Mouse (Mus musculus) ES-E14 (cell line): ENCODE results near the gene Macrod2. TPM values are rescaled to one million over a fixed set of nuclear protein-coding genes. Genes with fewer than 3 reads are reported as not detected.

ENCODE experiments used
- DNase-seq: peaks from one replicate; pipeline ENCODE4 v3.0.0-alpha.2; 2013; ENCODE audit warnings: low read depth, low spot score
- H3K27ac ChIP-seq: 2 replicates; pipeline ENCODE4 v1.5.1; 2012; ENCODE audit warnings: low read depth, mild to moderate bottlenecking, low read length, moderate library complexity, mixed read lengths; ENCODE audit not compliant: poor library complexity, insufficient read depth, severe bottlenecking
- H3K36me3 ChIP-seq: 2 replicates; pipeline ENCODE4 v1.6.1; 2012; ENCODE audit warnings: mild to moderate bottlenecking, low read length, moderate library complexity, mixed read lengths; ENCODE audit not compliant: control insufficient read depth, poor library complexity, insufficient read depth, severe bottlenecking
- H3K4me1 ChIP-seq, 2 experiments: fragments of 150-350 bp in 1 of 2; sonication (generic) in 1 of 2; 2 replicates each; pipeline ENCODE4 v1.6.1; 2012; ENCODE audit warnings: low read length in 2 of 2, mild to moderate bottlenecking in 1 of 2, mixed read lengths in 1 of 2; ENCODE audit not compliant: control insufficient read depth in 2 of 2, insufficient read depth in 2 of 2, poor library complexity in 1 of 2
- H3K4me3 ChIP-seq, 2 experiments: fragments of 150-350 bp in 1 of 2; sonication (generic) in 1 of 2; 2 replicates each; pipeline ENCODE4 v1.5.1; 2012; ENCODE audit warnings: low read length in 2 of 2, low read depth in 1 of 2, mild to moderate bottlenecking in 1 of 2, mixed read lengths in 1 of 2; ENCODE audit not compliant: insufficient read depth in 1 of 2, poor library complexity in 1 of 2, severe bottlenecking in 1 of 2
- H3K9ac ChIP-seq: 2 replicates; pipeline ENCODE4 v1.6.1; 2012; ENCODE audit warnings: low read depth, mild to moderate bottlenecking, low read length, mixed read lengths; ENCODE audit not compliant: poor library complexity, insufficient read depth, severe bottlenecking
- H3K9me3 ChIP-seq: fragments of 150-350 bp; sonication (generic); 2 replicates; pipeline ENCODE4 v1.6.1; 2012; ENCODE audit warnings: low read depth, mild to moderate bottlenecking, low read length; ENCODE audit not compliant: control insufficient read depth, insufficient read depth
- CHD2 ChIP-seq: IDR thresholded peaks from 2 replicates; pipeline ENCODE4 v1.6.1; 2014; ENCODE audit warnings: mild to moderate bottlenecking, low read depth, low read length, inconsistent platforms
- HCFC1 ChIP-seq: IDR thresholded peaks from 2 replicates; pipeline ENCODE4 v1.6.1; 2012; ENCODE audit warnings: low read length, inconsistent platforms, borderline replicate concordance; ENCODE audit not compliant: insufficient read depth
- MAFK ChIP-seq: IDR thresholded peaks from 2 replicates; pipeline ENCODE4 v1.6.1; 2014; ENCODE audit warnings: mild to moderate bottlenecking, low read depth, low read length, inconsistent platforms; ENCODE audit not compliant: insufficient read depth
- ZC3H11A ChIP-seq: IDR thresholded peaks from 2 replicates; pipeline ENCODE4 v1.6.1; 2012; ENCODE audit warnings: low read depth, mild to moderate bottlenecking, inconsistent platforms, low read length, borderline replicate concordance
- ZNF384 ChIP-seq: IDR thresholded peaks from 2 replicates; pipeline ENCODE4 v1.6.1; 2012; ENCODE audit warnings: low read depth, low read length, inconsistent platforms
- in situ Hi-C, 2 experiments: fragments of 600-800 bp; cut with MboI; formaldehyde crosslinking; loops; one replicate each; pipeline ENCODE4 v1.15.1; 2025; ENCODE audit warnings: low sequenced_read_pairs in 2 of 2, inconsistent platforms in 1 of 2; ENCODE audit not compliant: unreplicated experiment in 2 of 2
- total RNA-seq: library from RNA; depleted of rRNA; stranded (reverse); fragments of 300-350 nt; gene quantifications from 2 replicates; pipeline ENCODE4 v1.2.3, GENCODE M21; 2012

Macrod2 gene
- total RNA-seq, 1 experiment: 12.7 TPM

GRCm38 (mm10) chr2:141817546-141818180, 1422.6 kb downstream of the Macrod2 start:
- no peak overlapping the region for H3K4me3 ChIP-seq
- in situ Hi-C loops: no loop called here

GRCm38 (mm10) chr2:141820795-141821194, 1425.7 kb downstream of the Macrod2 start:
- TF ChIP-seq CHD2 (no peak), ZC3H11A (no peak), MAFK (no peak), ZNF384 (no peak), HCFC1 (no peak)
- DNase-seq: no peak
- no peak overlapping the region for H3K9ac ChIP-seq
- no peak overlapping the region for H3K27ac ChIP-seq
- H3K9me3 ChIP-seq: no peaks in the 10 kb centered on the region
- H3K4me3 ChIP-seq: no peak overlapping the region
- no peaks in the 10 kb centered on the region for H3K36me3 ChIP-seq
- H3K4me1 ChIP-seq: no peaks in the 10 kb centered on the region
- in situ Hi-C loops: no loop called here

More at GRCm38 (mm10) chr2:141817546-141818180, 1422.6 kb downstream of the Macrod2 start:
- Histone ChIP-seq H3K9me3 (no peaks in the 10 kb centered on the region), H3K4me1 (no peaks in the 10 kb centered on the region), H3K27ac (no peak overlapping the region), H3K9ac (no peak overlapping the region), H3K36me3 (no peaks in the 10 kb centered on the region)
- no peak for DNase-seq
- TF ChIP-seq HCFC1: no peak
- TF ChIP-seq MAFK: no peak
- no peak for TF ChIP-seq ZC3H11A
- TF ChIP-seq ZNF384: no peak
- TF ChIP-seq CHD2: no peak

- H3K36me3 ChIP-seq: no peaks in the 10 kb centered on the region
- DNase-seq: no peak
- no peaks in the 10 kb centered on the region for H3K9me3 ChIP-seq
- no peak overlapping the region for H3K4me3 ChIP-seq
- in situ Hi-C loops: no loop called here
- TF ChIP-seq HCFC1 (no peak), ZNF384 (no peak), ZC3H11A (no peak), CHD2 (no peak), MAFK (no peak)
- H3K9ac ChIP-seq: no peak overlapping the region
- no peak overlapping the region for H3K27ac ChIP-seq
- no peaks in the 10 kb centered on the region for H3K4me1 ChIP-seq
These were observed 1430.7 kb downstream of the Macrod2 start for GRCm38 (mm10) chr2:141825606-141826495.

GRCm38 (mm10) chr2:141830496-141830895, 1435.4 kb downstream of the Macrod2 start:
- Histone ChIP-seq H3K27ac (no peak overlapping the region), H3K9ac (no peak overlapping the region), H3K36me3 (no peaks in the 10 kb centered on the region), H3K4me1 (no peaks in the 10 kb centered on the region), H3K9me3 (no peaks in the 10 kb centered on the region), H3K4me3 (no peak overlapping the region)
- DNase-seq: no peak
- in situ Hi-C loops: no loop called here
- TF ChIP-seq MAFK: no peak
- TF ChIP-seq CHD2: no peak
- no peak for TF ChIP-seq HCFC1
- no peak for TF ChIP-seq ZNF384
- no peak for TF ChIP-seq ZC3H11A
